Mouse (Mus musculus): Measurements from ENCODE around the gene Pla1a.

GRCm38 (mm10) chr16:38354185-38354913 lies 78.6 kb downstream of the Pla1a start:
- TF ChIP-seq CTCF (IDR thresholded peaks at IDR 0.05) (no peak), EP300 (IDR thresholded peaks at IDR 0.05) (no peak)

Measured in lung, postnatal 0 days (tissue).